Mouse (Mus musculus): ENCODE measurements around the gene Nim1k. TPM values are rescaled to one million over a fixed set of nuclear protein-coding genes. Genes with fewer than 3 reads are reported as not detected.
"Not testable (repeated sequence)": the region's sequence is repeated elsewhere in the genome, so short reads cannot be mapped to it uniquely, and the experiment has no call there.

Gene Nim1k
- total RNA-seq, 1 experiment from 2014 or later, result 0.23 TPM

DNA sequence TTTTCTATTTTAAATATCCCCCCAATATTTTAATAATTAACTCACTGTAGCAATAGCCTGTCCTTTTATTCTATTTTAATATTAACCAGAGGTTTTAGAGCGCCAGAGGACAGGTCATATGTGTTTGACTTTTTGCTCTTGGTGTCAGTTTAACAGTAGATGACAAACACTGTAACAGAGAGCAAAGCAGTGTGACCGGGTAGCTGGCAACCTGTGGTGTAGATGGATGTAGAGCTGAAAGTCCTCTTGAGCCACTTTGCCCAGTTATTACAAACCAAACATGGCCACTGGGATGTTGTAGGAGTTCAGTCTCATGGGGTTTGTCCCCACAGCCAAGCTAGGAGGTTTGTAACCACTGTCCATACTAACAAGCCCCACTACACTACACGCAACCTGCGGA lies 57.2 kb downstream of the Nim1k start:
- no peak for ATAC-seq (ENCODE audit: extremely low read depth, insufficient number of reproducible peaks, low FRiP score, poor library complexity, severe bottlenecking)

DNA sequence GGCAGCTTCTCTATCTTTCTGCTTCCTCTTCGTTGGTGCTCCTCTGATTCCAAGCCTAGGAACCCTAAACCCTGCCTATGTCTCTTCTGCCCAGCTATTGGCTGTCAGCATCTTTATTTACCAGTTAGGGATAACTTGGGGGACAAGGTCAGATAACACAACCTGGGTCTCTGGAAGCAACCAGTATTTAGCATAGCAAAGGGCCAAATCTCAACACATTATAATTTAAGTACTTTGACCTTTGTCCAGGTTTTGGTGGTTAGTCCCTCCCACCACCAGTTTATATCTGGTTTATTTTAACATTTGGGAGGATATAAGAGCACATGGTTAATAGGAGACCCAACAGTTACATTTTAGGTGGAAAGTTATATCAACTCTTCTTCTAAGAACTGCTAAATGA lies 59.2 kb downstream of the Nim1k start:
- ATAC-seq (ENCODE audit: extremely low read depth, insufficient number of reproducible peaks, low FRiP score, poor library complexity, severe bottlenecking), result no peak

DNA sequence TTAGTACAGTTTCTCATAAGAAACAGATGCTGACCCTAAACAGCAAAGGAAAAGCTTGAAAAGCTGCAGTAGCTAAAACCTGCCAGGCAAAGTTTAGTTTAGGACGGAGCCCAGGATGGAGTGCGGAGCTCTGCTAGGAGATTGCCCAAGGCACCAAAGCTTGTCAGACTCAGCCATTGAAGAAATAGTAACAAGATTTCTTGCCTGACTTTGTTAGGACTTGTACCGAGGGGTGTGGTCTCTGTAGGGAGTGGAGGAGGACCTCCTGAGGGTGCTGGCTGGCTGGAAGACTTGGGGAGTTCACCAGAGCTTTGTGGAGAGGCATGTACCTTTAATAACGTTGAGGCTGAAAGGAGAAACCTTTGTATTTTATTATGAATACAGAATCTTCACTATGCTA lies 60.0 kb downstream of the Nim1k start:
- no peak for ATAC-seq (ENCODE audit: extremely low read depth, insufficient number of reproducible peaks, low FRiP score, poor library complexity, severe bottlenecking)

DNA sequence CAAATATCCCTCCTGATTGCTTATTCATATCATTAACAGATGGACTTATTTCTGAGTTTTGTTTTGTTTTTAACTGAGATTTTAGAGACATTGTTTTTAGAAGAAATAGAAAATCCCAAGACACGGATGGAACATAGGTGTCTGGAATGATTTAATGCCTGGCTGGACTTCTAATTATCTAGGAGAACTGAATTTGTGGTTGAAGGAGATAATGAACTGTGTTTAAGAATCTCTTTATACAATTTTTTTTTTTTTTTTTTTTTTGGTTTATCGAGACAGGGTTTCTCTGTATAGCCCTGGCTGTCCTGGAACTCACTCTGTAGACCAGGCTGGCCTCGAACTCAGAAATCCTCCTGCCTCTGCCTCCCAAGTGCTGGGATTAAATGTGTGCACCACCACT lies 63.7 kb downstream of the Nim1k start:
- not testable (repeated sequence) for ATAC-seq (ENCODE audit: extremely low read depth, insufficient number of reproducible peaks, low FRiP score, poor library complexity, severe bottlenecking)

DNA sequence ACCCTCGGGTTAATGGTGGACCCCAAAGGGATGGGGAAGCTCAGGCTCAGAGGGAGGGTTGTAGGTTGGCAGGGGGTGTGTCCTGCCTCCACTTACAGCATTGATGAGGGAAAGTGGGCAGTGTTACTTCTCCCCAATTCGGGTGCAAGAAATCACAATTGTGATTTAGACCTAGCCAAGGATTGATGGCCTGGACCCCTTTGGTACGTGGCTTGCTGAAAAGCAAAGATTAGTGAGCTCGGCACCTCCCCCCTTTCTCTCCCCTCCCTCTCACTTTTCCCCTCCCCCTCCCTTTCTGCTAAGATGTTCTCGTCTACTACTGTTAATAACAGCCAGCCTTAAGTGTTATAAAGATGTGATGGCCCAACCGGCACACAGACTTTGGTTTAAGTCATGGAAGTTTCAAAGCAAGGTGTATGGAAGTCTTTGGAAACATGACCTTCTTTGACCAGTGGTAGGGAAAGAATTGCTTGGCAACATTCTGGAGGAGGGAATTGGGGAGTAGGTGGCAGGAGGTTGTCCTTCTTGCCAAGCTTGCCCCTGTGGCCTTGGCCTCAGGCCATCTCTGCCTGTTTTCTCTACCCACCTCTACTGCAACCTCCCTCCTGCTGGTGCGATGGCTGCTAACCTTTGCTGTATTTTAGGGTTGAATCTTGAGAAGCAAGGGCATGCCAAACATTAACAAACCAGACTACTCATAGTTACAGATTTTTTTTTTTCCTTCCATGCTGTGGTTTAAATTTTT lies 64.6 kb downstream of the Nim1k start:
- no peak for ATAC-seq (ENCODE audit: extremely low read depth, insufficient number of reproducible peaks, low FRiP score, poor library complexity, severe bottlenecking)

DNA sequence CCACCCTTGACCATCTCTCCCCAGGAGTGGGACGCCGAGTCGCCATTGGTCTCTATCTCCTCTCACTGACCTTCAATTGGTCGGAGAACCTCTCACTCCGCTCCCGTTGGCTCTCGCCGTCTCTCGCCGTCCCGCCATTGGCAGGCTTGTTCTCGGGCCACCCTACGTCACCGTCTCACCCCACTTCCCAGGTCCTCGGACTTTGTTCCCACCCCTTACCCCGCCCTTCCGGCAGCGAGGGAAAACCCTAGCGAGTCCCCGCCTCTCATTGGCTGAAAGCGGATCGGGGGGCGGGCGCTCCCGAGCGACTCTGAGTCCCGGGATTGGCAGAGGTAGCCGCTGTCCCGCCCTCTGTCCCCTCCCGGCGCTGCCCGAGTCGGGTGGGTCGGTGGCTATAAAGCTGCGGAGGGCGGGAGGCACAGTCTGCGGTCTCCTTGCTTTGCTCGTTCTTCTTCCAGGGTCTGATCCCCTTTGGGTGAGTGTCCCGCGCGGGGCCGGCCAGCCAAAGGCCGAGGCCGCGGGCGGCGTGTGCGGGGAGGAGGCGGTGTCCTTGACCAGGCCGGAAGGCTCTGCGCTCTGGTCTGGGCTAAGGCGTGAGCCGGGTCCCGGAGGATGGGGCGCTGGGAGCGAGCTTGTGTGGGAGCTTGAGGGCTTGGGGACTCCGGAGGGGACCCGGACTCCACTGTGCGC lies 65.5 kb downstream of the Nim1k start, which contains the start of gene Hmgcs1:
Gene Hmgcs1 (plus strand): TSS at position 341 of the 690 bp plus-strand sequence.
- ATAC-seq (ENCODE audit: extremely low read depth, insufficient number of reproducible peaks, low FRiP score, poor library complexity, severe bottlenecking), result peak; percentile 96

DNA sequence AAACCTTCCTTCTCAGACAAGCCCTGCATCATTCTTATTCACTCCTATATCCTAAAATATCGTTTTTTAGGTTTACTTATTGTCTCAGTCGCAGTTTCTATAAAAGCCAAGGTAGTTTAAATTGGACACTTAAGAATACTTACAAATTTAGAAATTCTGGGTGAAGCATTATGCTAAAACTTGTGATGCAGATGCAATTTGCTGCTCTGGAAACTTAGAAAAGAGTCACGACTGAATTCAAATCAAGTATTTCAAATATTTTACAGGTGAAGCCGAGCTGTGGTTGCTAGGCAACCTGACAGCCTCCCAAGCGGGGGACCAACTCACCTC lies 66.0 kb downstream of the Nim1k start:
- no peak for ATAC-seq (ENCODE audit: extremely low read depth, insufficient number of reproducible peaks, low FRiP score, poor library complexity, severe bottlenecking)

DNA sequence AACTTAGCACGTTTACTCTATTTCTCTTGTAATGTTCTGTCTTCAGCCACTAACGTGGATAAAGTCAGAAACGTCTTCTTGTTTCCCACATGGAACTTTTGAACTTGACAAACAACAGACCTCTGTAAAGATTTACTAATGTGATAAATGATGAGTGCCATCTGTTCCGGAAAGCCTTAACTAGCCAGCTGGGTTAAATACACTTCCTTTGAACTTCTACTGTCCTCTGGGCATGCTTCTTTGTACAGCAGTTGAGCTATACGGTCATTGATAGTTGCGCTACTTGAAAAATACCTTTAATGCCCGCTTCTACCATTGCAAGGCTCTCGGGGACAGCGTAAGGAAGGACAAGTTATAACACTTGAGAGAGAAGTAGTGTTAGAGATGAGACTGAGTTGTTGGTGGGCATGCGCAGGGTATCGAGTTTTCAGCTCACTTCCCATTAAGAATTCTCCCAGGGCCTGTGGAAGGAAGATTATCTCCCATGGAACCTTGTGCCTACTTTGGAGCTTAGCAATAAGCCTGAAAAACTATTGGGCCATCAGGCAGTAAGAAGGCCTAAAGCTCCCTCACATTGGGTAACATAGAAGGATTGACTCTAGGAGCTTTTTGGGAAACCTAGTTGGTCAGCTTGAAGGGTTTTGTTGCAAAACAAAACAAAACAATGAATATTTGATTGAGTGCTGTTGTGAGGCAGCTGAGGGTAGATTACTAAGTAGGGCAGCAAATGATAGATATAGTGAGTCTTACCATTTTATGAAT lies 71.1 kb downstream of the Nim1k start:
- ATAC-seq (ENCODE audit: extremely low read depth, insufficient number of reproducible peaks, low FRiP score, poor library complexity, severe bottlenecking), result no peak

DNA sequence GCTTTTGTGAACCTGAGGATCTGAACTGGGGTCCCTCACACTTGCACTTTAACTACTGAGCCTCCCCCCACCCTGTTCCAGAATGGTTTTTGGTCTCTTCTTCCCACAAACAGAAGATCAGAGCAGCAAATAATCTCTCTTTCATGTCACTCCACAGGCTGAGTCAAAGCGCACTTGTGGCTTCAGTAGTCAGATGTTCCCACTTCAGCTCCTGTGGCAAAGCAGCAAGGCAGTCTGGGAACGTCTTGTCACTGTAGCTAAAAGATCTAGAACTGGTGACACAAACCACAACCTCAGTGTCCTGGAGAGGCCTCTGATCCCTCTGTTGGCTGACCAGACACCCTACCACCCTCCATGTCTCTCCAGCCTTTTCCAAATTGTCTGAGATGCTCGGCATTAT lies 74.5 kb downstream of the Nim1k start:
- no peak for ATAC-seq (ENCODE audit: extremely low read depth, insufficient number of reproducible peaks, low FRiP score, poor library complexity, severe bottlenecking)

DNA sequence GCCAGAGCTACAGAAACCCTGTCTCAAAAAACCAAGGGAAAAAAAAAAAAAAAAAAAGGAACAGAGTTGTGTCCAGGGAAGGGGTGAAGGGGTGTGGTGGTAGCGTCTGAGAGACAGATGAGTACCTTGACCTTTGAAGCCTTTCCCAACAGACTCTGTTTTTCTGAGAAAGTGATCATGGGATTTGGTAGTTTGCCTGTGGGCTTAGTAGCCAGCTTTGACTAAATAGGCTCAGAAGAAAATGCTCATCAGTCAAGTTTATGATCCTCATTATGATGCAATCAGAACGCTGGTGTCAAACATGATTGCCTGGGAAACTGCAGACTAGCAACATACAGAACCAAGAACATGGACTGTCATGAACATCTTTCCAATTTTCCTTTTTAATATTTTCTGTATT lies 76.0 kb downstream of the Nim1k start:
- ATAC-seq (ENCODE audit: extremely low read depth, insufficient number of reproducible peaks, low FRiP score, poor library complexity, severe bottlenecking), result no peak

DNA sequence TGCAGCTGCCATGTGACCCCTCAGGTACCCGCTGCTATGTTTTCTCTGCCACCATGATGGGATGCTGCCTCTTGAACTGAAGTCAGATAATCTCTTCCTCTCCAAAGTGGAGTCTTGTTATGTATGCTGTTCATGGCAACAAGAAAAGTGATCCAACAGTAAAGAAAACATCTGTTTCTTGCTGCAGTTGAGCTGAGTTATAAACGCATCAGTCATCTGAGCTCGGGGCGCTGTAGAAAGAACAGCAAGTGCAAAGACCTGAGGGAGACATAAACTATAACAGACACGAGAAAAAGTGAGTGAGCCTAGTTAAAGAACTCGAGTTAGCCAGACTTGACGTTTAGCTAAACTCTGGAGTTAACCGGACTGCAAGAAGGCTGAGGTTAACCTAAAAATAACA lies 76.9 kb downstream of the Nim1k start:
- ATAC-seq (ENCODE audit: extremely low read depth, insufficient number of reproducible peaks, low FRiP score, poor library complexity, severe bottlenecking), result no peak

DNA sequence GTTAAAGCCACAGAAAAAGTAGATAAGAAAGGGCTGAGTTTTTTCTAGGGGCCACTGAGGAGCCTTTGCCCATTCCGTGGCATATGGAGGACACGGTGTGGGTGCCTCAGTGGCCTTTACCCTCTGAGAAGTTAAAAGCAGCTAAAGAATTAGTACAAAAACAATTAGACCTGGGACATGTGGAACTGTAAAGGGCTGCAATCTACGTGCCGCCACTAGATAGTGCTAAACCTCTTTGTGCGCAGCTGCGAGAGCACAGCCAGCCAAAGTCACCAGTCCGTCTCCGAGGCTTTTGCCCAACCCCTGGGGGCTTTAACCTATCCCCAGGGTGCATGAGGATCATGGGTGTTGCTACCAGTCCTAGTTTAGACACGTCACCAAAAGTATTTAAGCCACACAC lies 94.3 kb downstream of the Nim1k start:
- not testable (repeated sequence) for ATAC-seq (ENCODE audit: extremely low read depth, insufficient number of reproducible peaks, low FRiP score, poor library complexity, severe bottlenecking)

Other genes with a start within 250 kb of the Nim1k start
- not detected in 2 replicates for gene Ccl28, start 132.1 kb downstream of the Nim1k start, total RNA-seq (2017)
- gene Hmgcs1, start 65.5 kb downstream of the Nim1k start, total RNA-seq (2017), result 23.6 and 25.7 TPM in 2 replicates
- gene Zfp131, start 35.0 kb upstream of the Nim1k start, total RNA-seq (2017), result 56.8 and 65.6 TPM in 2 replicates
- not detected in 2 replicates for gene AF067063, start 74.3 kb upstream of the Nim1k start, total RNA-seq (2017)
- gene D13Ertd608e, start 80.1 kb upstream of the Nim1k start, total RNA-seq (2017), result not detected in 2 replicates
- not detected in 2 replicates for gene Tcstv1, start 138.9 kb upstream of the Nim1k start, total RNA-seq (2017)
- gene Gm21761, start 173.4 kb upstream of the Nim1k start, total RNA-seq (2017), result not detected in 2 replicates
- gene B020031M17Rik, start 194.9 kb upstream of the Nim1k start, total RNA-seq (2017), result not detected in 2 replicates